Mouse (Mus musculus) ES-E14 (cell line): Measurements from ENCODE around the gene 4930503B20Rik. TPM values are rescaled to one million over a fixed set of nuclear protein-coding genes. Genes with fewer than 3 reads are reported as not detected.

Experiments
- DNase-seq: peaks from one replicate; pipeline ENCODE4 v3.0.0-alpha.2; 2013; ENCODE audit warnings: low read depth, low spot score
- H3K27ac ChIP-seq: 2 replicates; pipeline ENCODE4 v1.5.1; 2012; ENCODE audit warnings: low read depth, mild to moderate bottlenecking, low read length, moderate library complexity, mixed read lengths; ENCODE audit not compliant: poor library complexity, insufficient read depth, severe bottlenecking
- H3K36me3 ChIP-seq: 2 replicates; pipeline ENCODE4 v1.6.1; 2012; ENCODE audit warnings: mild to moderate bottlenecking, low read length, moderate library complexity, mixed read lengths; ENCODE audit not compliant: control insufficient read depth, poor library complexity, insufficient read depth, severe bottlenecking
- H3K4me1 ChIP-seq, 2 experiments: fragments of 150-350 bp in 1 of 2; sonication (generic) in 1 of 2; 2 replicates each; pipeline ENCODE4 v1.6.1; 2012; ENCODE audit warnings: low read length in 2 of 2, mild to moderate bottlenecking in 1 of 2, mixed read lengths in 1 of 2; ENCODE audit not compliant: control insufficient read depth in 2 of 2, insufficient read depth in 2 of 2, poor library complexity in 1 of 2
- H3K4me3 ChIP-seq, 2 experiments: fragments of 150-350 bp in 1 of 2; sonication (generic) in 1 of 2; 2 replicates each; pipeline ENCODE4 v1.5.1; 2012; ENCODE audit warnings: low read length in 2 of 2, low read depth in 1 of 2, mild to moderate bottlenecking in 1 of 2, mixed read lengths in 1 of 2; ENCODE audit not compliant: insufficient read depth in 1 of 2, poor library complexity in 1 of 2, severe bottlenecking in 1 of 2
- H3K9ac ChIP-seq: 2 replicates; pipeline ENCODE4 v1.6.1; 2012; ENCODE audit warnings: low read depth, mild to moderate bottlenecking, low read length, mixed read lengths; ENCODE audit not compliant: poor library complexity, insufficient read depth, severe bottlenecking
- H3K9me3 ChIP-seq: fragments of 150-350 bp; sonication (generic); 2 replicates; pipeline ENCODE4 v1.6.1; 2012; ENCODE audit warnings: low read depth, mild to moderate bottlenecking, low read length; ENCODE audit not compliant: control insufficient read depth, insufficient read depth
- CHD2 ChIP-seq: IDR thresholded peaks from 2 replicates; pipeline ENCODE4 v1.6.1; 2014; ENCODE audit warnings: mild to moderate bottlenecking, low read depth, low read length, inconsistent platforms
- HCFC1 ChIP-seq: IDR thresholded peaks from 2 replicates; pipeline ENCODE4 v1.6.1; 2012; ENCODE audit warnings: low read length, inconsistent platforms, borderline replicate concordance; ENCODE audit not compliant: insufficient read depth
- MAFK ChIP-seq: IDR thresholded peaks from 2 replicates; pipeline ENCODE4 v1.6.1; 2014; ENCODE audit warnings: mild to moderate bottlenecking, low read depth, low read length, inconsistent platforms; ENCODE audit not compliant: insufficient read depth
- ZC3H11A ChIP-seq: IDR thresholded peaks from 2 replicates; pipeline ENCODE4 v1.6.1; 2012; ENCODE audit warnings: low read depth, mild to moderate bottlenecking, inconsistent platforms, low read length, borderline replicate concordance
- ZNF384 ChIP-seq: IDR thresholded peaks from 2 replicates; pipeline ENCODE4 v1.6.1; 2012; ENCODE audit warnings: low read depth, low read length, inconsistent platforms
- in situ Hi-C, 2 experiments: fragments of 600-800 bp; cut with MboI; formaldehyde crosslinking; loops; one replicate each; pipeline ENCODE4 v1.15.1; 2025; ENCODE audit warnings: low sequenced_read_pairs in 2 of 2, inconsistent platforms in 1 of 2; ENCODE audit not compliant: unreplicated experiment in 2 of 2
- total RNA-seq: library from RNA; depleted of rRNA; stranded (reverse); fragments of 300-350 nt; gene quantifications from 2 replicates; pipeline ENCODE4 v1.2.3, GENCODE M21; 2012

The 4930503B20Rik gene
- total RNA-seq, 1 experiment: not detected

DNA sequence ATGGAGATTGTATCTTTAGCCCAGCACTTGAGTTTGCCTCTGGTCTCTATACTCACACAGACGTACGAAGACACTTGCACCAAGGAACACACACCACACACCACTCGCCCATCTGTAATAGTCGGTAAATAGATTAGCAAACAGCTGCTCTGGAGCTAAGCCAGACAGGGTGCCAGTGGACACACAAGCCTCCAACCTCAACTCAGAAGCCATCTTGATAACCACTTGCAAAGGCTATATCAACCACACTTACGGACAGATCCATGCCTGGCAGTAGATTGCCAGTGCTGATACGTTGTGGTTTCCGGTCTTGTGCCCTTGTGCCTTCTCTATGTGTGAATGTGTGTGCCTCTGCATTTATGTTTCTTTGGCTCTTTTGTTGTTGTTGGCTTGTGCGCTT lies 35.3 kb upstream of the 4930503B20Rik start:
- Histone ChIP-seq H3K27ac (no peak overlapping the region), H3K4me1 (no peaks in the 10 kb centered on the region)
- TF ChIP-seq ZNF384: no peak
- TF ChIP-seq HCFC1: no peak
- TF ChIP-seq ZC3H11A: no peak
- no peak for TF ChIP-seq CHD2
- TF ChIP-seq MAFK: no peak

DNA sequence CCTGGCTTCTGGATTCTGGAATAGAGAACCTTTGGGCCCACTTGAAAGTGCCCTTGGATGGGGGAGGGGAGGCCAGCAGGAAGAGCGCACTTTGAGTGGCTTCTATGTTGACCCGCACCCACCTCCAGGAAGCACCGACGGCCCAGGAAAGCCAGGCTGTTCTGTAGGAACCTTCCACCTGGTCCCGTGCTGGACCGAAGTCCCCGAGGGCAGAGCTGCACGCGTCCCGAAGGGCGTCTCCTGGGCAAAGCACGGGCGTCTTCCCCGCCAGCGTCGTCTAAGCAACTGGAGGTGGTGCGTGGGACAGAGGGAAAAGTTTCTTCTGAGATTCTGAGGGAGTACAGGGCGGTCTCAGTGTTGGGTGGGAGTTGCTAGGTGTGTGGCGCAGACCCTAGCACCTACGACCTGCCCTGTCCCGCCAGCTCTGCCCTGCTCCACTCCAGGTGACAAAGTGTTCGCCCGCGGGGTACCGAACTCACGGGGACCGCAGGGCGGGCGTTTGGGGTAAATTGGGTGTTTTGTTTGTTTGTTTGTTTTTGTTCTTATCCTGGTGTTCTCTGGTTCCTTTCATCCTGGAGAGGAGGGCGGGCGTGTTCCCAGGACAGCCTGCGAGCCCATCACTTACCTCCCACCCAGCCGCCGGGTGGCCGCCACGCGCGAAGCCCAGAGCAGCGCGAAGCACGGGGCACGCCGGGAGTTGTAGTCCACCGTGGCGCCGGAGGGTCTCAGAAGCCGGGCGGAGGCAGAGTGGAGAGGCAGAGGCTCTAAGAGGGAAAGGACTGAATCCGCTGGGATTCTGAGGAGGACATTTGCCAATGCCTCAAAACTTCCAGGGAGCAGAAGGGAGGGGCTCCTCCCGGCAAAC lies 33.9 kb upstream of the 4930503B20Rik start, which contains the start of gene Samd13:
Gene Samd13 (minus strand): TSS at position 782 of the 865 bp plus-strand sequence.
- in situ Hi-C loops: no loop called here
- peak within 1 kb of the TSS; percentile 57 for H3K9ac ChIP-seq

More for the DNA sequence above, 35.3 kb upstream of the 4930503B20Rik start:
- DNase-seq: no peak
- Histone ChIP-seq H3K36me3 (no peaks in the 10 kb centered on the region), H3K9me3 (no peaks in the 10 kb centered on the region), H3K9ac (no peak overlapping the region), H3K4me3 (no peak overlapping the region)
- in situ Hi-C loops: no loop called here

DNA sequence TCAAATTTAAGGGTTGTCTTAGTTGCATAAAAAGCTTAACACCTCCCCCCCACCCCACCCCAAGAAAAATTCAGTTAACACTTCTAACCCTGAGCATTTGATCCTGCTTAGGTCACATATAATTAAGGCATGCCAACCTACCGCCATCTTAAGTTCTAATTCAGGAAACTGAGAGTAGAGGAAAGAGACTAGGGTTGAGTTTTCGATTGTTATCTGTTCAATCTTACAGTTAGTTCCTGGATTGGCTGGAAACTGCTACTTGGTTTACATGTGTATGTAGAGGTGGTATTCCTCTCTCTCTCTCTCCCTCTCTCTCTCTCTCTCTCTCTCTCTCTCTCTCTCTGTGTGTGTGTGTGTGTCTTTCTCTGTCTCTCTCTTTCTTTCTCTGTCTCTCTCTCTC lies 32.0 kb upstream of the 4930503B20Rik start:
- Histone ChIP-seq H3K27ac (no peak overlapping the region), H3K4me3 (no peak overlapping the region), H3K4me1 (0 out of 4 replicates have a peak, but pooled peaks cover 0 to 1% of the 10 kb centered on the region in 2 experiments), H3K9me3 (no peaks in the 10 kb centered on the region), H3K36me3 (no peaks in the 10 kb centered on the region), H3K9ac (no peak overlapping the region)
- TF ChIP-seq CHD2: no peak
- no peak for TF ChIP-seq ZNF384
- TF ChIP-seq MAFK: no peak
- TF ChIP-seq ZC3H11A: no peak
- TF ChIP-seq HCFC1: no peak
- in situ Hi-C loops: no loop called here
- DNase-seq: no peak

More for the DNA sequence above, 33.9 kb upstream of the 4930503B20Rik start, which contains the start of gene Samd13:
- Histone ChIP-seq H3K4me3 (peak within 1 kb of the TSS; percentile 58 to 78), H3K36me3 (no peaks in the 10 kb centered on the region), H3K9me3 (no peaks in the 10 kb centered on the region), H3K27ac (no peak within 1 kb of the TSS), H3K4me1 (no peaks in the 10 kb centered on the region)
- peak; percentile 45; the same call in 1 of the 2 replicates for TF ChIP-seq CHD2
- TF ChIP-seq HCFC1: peak; percentile 89
- no peak for TF ChIP-seq ZC3H11A
- peak; percentile 29 for DNase-seq

DNA sequence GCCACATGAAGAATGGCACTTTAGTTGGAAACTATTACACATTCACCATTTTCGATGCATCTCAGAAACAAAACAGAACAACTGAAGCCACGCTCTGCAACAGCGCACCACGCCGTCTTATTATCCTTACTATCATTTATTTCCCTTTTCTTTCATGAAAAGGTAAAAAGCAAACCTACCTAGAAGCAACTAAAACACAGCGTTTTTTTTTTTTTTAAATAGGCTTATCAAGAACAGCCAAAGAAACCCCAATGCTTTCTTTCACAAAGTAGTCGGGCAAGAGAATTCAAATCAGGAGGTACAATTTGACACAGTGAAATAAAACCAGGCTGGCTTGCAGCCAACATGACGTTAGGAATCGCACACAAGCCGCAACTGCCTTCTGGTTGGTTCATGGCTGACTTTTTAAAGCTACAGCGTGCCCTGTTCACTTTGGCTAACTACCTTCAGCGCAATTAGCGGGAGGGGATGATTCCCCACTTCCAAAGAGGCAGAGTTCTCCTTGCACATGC lies 31.1 kb upstream of the 4930503B20Rik start:
- in situ Hi-C loops: no loop called here
- H3K9ac ChIP-seq: no peak overlapping the region
- 0 out of 4 replicates have a peak, but pooled peaks cover 0 to 1% of the 10 kb centered on the region in 2 experiments for H3K4me1 ChIP-seq
- no peaks in the 10 kb centered on the region for H3K36me3 ChIP-seq
- H3K27ac ChIP-seq: no peak overlapping the region
- H3K4me3 ChIP-seq: no peak overlapping the region
- no peak for DNase-seq
- TF ChIP-seq MAFK (no peak), ZNF384 (no peak), CHD2 (no peak), ZC3H11A (no peak), HCFC1 (no peak)
- no peaks in the 10 kb centered on the region for H3K9me3 ChIP-seq
